Mouse (Mus musculus) cerebellum, adult 2 months (tissue): ENCODE measurements around the gene Coro7. TPM values are rescaled to one million over a fixed set of nuclear protein-coding genes. Genes with fewer than 3 reads are reported as not detected.
A peak's percentile ranks its signal among the peaks of the same experiment; 100 is the strongest.

Source experiments
- DNase-seq, 2 experiments: peaks; one replicate each; pipeline ENCODE4 v3.0.0; 2021
- H3K27ac ChIP-seq: fragments of 200-500 bp; 2 replicates; pipeline ENCODE4 v1.5.1; 2012; ENCODE audit warnings: low read length, control low read depth, inconsistent platforms; ENCODE audit not compliant: insufficient read depth
- H3K27me3 ChIP-seq: fragments of 200-500 bp; 2 replicates; pipeline ENCODE4 v1.6.1; 2012; ENCODE audit warnings: inconsistent platforms, mild to moderate bottlenecking, low read length, moderate library complexity; ENCODE audit not compliant: control insufficient read depth, insufficient read depth
- H3K4me1 ChIP-seq: fragments of 200-500 bp; 2 replicates; pipeline ENCODE4 v1.6.1; 2011; ENCODE audit warnings: low read length; ENCODE audit not compliant: control insufficient read depth, insufficient read depth
- H3K4me3 ChIP-seq: fragments of 200-500 bp; replicated peaks from 2 replicates; pipeline ENCODE3; 2011; ENCODE audit warnings: mild to moderate bottlenecking, low read depth, low read length, control low read depth; ENCODE audit not compliant: insufficient read depth
- CTCF ChIP-seq: fragments of 200-500 bp; IDR thresholded peaks from 2 replicates; pipeline ENCODE4 v1.5.1; 2011; ENCODE audit warnings: low read depth, mild to moderate bottlenecking, control low read depth, low read length, moderate library complexity, borderline replicate concordance; ENCODE audit not compliant: insufficient read depth
- POLR2A ChIP-seq: fragments of 200-500 bp; IDR thresholded peaks from 2 replicates; pipeline ENCODE4 v1.6.1; 2011; ENCODE audit warnings: low read length, control low read depth, borderline replicate concordance; ENCODE audit not compliant: insufficient read depth
- WGBS: fragments of 180-500 bp; shearing (Covaris S2); methylation state at CpG from one replicate; pipeline ENCODE4 v1.1.7; 2018; 5-methylcytosine and 5-hydroxymethylcytosine counted together
- polyA plus RNA-seq: library from polyadenylated mRNA; depleted of rRNA; stranded (reverse); fragments of >200 nt; gene quantifications from 2 replicates; pipeline ENCODE4 v1.2.3, GENCODE M21; 2012

The Coro7 gene
- polyA plus RNA-seq, 1 experiment, result 86.1 TPM

DNA sequence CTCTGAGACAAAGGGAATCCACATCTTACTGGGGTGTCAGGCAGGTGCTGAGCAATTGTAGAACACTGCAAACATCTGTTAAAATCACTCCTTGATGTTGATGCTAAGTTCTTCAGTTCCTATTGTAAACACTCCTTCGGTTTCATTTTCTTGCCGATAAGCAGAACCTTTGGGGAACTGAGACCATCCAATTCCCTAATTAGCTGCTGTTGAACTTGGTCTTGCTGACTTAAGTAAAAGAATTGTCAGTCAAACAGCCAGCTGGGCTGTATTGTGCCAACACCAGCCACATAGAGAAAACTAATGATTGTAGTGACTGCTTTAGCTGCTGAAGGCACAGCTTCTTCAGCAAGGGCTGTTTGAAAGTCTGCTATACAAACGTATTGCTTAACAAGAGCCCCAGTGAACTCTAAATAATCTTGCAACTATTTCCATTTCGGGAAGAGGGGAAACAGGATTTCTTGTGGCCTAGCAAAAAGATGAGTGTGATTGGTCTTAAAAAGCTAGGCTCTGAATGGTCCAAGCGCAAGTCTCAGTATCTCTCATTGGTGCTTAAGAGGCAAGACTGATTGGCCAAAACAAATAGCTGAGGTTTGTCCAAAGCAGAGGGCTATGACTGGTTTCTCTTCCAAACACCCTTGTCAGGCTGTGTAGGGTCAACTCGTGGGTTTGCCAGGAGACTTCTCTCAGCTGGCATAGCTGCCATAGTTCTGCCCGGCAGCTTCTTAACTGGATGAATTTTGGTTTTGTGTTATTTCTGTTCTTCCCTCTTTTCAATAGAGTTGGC, 42.7 kb upstream of the Coro7 start:
- 76% methylated on average over 7 of the region's 7 CpGs for WGBS
- no peak for TF ChIP-seq CTCF
- TF ChIP-seq POLR2A, result no peak
- Histone ChIP-seq H3K4me1 (no peaks in the 10 kb centered on the region; the same call in 1 of the 2 replicates), H3K4me3 (no peak overlapping the region), H3K27me3 (no peaks in the 10 kb centered on the region), H3K27ac (no peak overlapping the region)
- no peak for DNase-seq

DNA sequence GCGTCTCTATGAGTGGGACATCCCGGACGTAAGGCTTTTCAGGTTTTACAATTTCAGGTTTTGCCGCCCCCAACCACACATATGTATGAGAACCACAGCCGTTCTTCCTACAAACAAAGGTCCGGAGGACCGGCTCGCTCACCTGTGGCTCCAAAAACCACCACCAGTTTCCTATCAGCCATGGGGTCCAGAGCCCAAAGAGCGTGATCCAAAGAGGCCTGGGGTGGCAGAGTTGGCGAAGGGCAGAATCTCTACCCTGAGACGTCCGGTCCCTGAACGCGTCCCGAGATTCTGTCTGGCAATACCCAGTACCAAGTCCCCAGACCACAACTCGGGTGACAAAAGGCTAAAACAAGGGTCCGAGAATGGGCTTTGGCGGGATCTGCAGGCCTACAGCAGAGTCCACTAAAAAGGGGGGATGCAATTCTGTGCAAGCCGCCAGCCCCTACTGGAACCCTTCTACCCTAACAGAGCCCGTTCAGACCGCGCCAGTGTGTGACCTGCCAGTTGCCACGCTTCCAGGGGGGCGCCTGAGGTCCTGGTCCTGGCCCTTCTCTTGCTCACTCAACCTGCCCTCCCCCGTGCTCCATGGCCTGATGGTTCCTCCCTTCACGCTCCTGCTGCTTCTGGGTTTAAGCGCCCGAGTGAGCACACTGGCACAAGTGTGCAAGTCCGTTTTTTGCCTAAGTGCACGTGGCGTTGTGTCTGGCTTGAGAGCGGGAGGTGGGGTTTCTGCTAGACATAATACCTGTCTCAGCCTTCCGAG, 39.4 kb upstream of the Coro7 start, which contains the start of gene Nmral1:
Gene Nmral1, minus strand, starts transcription at position 604 of the 766 bp plus-strand sequence.
- H3K27me3 ChIP-seq, result no peaks in the 10 kb centered on the region
- H3K27ac ChIP-seq, result peak within 1 kb of the TSS; percentile 92
- peak; percentile 83 to 86 for DNase-seq
- peak within 1 kb of the TSS; percentile 95 for H3K4me3 ChIP-seq
- 5% methylated on average over 33 of the region's 33 CpGs for WGBS
- TF ChIP-seq CTCF (no peak), POLR2A (peak; percentile 30; the same call in 1 of the 2 replicates)
- H3K4me1 ChIP-seq, result peaks cover 9% of the 10 kb centered on the region

DNA sequence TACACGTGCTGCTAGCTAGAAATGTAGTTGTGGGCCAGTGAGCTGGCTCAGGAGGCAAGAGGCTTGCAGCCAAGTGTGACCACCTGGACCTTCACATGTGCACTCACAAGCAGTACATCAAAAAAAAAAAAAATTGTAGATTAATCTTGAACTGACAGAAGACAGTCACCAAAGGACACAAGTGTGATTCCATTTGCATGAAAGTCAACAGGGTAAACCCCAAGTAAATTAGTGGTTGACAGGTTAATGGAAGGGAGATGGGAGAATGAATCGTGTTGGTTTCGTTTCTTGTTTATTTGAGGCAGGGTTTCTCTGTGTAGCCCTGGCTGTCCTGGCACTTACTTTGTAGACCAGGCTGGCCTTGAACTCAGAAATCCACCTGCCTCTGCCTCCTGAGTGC, 38.3 kb upstream of the Coro7 start:
- Histone ChIP-seq H3K27me3 (no peaks in the 10 kb centered on the region), H3K27ac (no peak overlapping the region), H3K4me1 (peaks cover 15% of the 10 kb centered on the region), H3K4me3 (no peak overlapping the region)
- no peak for DNase-seq
- 45% methylated on average over 3 of the region's 3 CpGs for WGBS
- TF ChIP-seq CTCF (no peak), POLR2A (no peak)

DNA sequence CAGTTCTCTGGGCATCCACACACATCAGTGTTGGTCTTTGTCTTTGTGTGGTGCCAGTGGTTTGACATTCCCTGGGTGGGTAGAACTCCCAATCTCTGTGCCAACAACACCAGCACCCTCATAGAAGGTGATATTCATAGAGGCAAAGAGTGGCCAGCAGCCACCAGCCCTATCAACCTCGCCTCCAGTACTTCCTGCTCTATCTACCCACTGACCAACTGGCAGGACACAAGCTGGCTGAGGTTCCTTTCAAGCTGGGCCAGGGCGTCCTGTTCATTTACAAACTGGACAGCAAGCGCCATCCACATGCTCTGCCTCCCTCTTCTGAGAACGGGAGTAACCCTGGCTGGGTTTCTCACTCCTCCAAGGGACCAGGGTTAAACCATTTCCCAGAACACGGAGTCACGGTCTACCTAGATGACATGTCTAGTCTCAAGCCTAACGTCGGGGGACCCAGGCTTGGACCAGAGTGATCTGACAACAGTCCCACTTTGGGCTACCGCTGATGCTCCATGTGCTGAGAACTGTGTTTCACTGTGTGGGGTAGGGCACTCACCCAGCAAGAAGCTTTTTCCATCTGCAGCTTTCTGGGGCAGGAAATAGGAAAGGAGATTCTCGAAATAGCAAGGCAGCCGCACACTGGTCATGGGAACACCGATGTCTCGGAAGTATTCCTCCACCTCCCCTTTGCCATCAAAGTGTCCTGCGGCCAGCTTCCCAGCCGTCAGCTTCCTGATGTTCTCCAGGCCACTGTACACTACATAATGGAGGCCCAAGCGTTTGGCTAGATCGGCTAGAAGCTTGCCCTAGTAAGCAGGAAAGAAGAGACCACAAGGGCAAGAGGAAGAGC, 34.5 kb upstream of the Coro7 start:
- 37% methylated on average over 17 of the region's 17 CpGs for WGBS
- Histone ChIP-seq H3K4me1 (peaks cover 15% of the 10 kb centered on the region), H3K27me3 (no peaks in the 10 kb centered on the region), H3K4me3 (no peak overlapping the region), H3K27ac (peak overlapping the region; percentile 87)
- TF ChIP-seq CTCF (no peak), POLR2A (no peak)
- DNase-seq, result peak; percentile 72 to 76

DNA sequence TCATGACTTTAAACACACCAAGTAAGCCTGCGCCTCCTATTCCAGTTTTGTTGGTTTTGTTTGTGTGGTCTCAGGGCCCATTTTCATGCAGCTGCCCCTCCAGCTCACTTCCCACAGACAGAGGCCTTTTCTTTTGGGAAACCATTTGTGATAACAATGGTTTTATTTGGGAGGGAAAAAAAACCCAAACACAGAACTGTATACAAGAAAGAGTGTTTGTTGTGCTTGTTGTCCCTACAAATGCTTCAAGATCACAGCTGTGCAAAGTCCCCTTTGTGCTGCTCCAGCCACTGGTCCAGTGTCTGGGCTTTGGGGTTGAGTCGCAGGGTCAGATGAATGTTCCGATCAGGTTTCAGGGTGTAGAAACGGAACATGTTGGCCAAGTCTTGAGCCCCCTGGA, 31.6 kb upstream of the Coro7 start:
- Histone ChIP-seq H3K27ac (no peak overlapping the region; the same call in 1 of the 2 replicates), H3K4me3 (no peak overlapping the region), H3K27me3 (no peaks in the 10 kb centered on the region), H3K4me1 (peaks cover 15% of the 10 kb centered on the region)
- TF ChIP-seq POLR2A, result no peak
- TF ChIP-seq CTCF, result no peak
- 95% methylated on average over 4 of the region's 4 CpGs for WGBS
- DNase-seq, result no peak

DNA sequence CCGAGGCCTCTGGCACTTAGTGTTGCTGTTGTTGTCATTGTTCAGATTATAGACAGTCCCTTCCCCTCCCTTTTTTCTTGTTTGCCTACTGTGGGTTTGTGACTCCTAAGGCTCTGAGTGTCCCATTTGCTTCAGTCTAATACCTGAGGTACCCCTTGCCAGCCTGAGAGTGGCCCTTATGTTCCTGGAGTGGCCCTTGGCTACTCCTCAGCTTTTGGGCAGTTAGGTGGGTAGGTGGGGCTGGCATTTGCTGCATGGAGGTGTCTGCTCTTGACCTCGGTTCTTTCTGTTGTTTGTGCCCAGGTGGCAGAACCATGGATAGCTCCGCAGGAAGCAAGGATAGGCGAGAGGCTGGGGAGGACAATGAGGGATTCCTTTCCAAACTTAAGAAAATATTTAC, 26.0 kb upstream of the Coro7 start:
- Histone ChIP-seq H3K27ac (no peak overlapping the region), H3K27me3 (no peaks in the 10 kb centered on the region), H3K4me1 (no peaks in the 10 kb centered on the region), H3K4me3 (no peak overlapping the region)
- WGBS, result 46% methylated on average over 4 of the region's 4 CpGs
- no peak for TF ChIP-seq POLR2A
- TF ChIP-seq CTCF, result no peak
- no peak for DNase-seq

DNA sequence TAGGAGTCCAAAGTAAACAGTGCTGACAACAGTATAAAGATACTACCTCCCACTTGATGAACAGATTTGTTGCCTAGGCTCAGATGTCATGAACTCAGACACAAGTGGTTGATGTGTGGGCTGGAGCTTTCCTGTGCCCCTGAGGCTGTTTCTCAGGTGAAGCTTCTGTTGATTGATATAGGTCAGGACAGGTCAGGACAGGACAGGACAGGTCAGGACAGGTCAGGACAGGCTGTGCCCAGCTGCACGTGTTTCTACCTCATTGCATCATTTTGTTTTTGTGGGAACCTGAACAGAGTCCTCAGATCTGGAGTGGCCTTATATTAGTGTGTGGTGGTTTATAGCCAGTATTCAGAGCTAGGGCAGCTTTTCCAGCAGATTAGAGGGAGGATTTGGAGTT, 23.1 kb upstream of the Coro7 start:
- Histone ChIP-seq H3K4me1 (no peaks in the 10 kb centered on the region), H3K4me3 (no peak overlapping the region), H3K27me3 (no peaks in the 10 kb centered on the region), H3K27ac (no peak overlapping the region)
- WGBS, result 79% methylated on average over 1 of the region's 1 CpGs
- no peak for DNase-seq
- no peak for TF ChIP-seq CTCF
